Mouse (Mus musculus) MN1 (cell line): ENCODE data around the gene Dcps.

Experiments used
- DNase-seq: peaks from one replicate; pipeline ENCODE4 v3.0.0-alpha.2; 2016; ENCODE audit warnings: low spot score

The Dcps gene

DNA sequence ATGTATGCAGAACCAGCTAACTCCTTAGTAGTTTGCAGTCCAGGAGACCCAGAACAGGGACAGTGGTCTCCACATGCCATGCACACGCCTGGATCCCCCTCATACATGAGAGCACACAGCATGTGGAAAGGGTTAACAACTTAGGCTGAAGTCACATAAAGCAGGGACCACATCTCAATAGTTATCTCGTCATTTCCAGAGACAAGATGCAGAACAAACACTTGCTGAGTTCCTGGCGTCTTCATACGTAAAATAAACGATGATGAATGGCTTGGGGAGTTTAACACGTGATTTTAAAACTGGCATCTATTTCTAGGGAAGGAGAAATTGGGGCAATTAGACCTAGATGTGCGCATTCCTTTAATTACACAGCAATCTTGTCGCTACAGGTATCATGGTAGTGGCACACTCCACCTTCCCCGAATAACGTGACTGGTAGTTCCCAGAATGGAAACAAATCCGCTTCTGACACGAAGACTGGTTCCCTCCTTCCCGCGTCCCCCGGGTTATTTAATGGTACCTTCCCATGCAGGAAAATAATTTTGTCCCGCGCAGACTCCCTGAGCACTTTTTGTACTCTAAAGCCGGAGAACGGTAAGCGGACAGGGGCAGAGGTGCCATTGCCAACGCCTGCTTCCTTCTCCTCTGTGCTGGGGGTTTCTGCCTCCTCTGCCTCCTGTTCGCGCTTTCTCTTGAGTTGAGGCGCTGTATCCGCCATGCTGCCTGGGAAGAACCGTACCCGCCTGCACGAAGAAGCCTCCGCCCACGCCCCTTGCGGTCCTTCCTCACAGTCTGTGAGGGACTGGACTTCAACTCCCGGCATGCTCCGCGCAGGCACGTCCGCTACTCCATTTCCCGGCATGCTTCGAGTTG is at the start of gene Dcps:
Dcps (minus strand) TSS at position 811 of the 873 bp plus-strand sequence.
- DNase-seq, result peak; percentile 81

DNA sequence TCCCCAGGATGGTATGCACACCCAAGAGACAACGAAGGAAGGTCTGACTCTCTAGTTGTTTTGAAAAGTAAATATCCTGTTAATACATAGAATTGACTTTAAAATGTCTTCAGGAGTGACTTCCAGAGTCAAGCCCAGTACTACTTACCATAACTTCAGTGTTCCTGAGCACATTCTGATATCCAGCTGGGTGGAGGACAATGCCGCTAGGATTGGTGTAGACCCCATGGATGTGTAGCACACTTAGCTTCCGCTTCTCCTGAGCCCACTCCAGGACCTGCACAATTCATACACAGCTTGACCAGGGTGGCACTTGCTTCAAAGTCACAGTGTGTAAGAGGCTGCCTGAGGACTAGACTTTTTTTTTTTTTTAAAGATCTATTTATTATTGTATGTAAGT is 47.6 kb upstream of the Dcps start:
- DNase-seq, result no peak

DNA sequence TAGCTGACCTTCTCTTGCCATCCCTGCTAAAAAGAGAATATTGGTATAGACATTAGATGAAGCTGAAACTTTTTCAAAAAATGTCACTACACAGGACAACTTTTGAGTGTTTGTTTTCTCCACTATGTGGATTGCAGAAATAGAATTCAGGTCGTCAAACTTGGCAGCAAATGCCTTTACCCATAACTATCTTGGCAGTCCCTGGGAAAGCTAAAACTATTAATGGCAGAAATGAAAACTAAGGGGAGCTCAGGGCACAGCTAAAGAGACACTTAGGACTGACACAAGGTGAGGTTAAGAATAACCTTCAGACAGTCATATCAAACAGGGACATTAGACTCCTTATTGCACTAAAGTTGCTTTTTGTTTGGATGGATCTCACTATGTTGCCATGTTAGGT is 42.1 kb upstream of the Dcps start:
- no peak for DNase-seq

DNA sequence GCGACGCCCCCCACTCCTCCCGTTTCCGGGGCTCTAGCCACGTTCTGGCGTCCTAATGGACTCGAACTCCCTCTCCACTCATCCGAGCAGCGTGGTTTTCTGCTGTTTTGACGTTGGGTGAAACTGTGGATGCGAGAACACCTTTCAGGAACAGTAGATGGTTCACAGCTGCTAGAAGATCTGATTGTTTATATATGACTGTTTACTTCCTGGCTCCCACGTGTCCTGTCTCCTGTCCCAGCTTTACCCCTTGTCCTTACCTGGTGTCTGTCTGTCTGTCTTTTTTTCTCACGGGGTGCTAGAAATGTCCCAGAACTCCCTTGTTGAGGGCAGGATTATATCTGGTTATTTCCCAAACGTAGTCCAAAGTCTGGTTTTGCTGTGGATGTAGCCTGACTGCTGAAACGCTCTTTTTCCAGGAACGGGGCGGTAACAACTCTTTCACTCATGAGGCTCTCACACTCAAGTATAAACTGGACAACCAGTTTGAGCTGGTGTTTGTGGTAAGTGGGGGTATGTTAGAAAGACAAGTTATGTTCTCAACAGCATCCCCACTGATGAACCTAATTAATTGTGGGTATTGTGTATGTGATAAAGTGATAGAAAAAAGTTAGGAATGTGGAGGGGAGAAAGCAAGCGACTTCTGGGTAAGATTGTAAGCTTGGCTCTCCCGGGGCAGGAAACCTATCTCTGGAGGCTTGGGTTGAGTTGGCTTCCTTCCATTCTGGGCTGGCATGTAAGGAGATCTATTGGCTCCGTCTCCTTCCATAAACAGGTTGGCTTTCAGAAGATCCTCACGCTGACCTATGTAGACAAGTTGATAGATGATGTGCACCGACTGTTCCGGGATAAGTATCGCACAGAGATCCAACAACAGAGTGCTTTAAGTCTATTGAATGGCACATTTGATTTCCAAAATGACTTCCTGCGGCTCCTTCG is 36.0 kb upstream of the Dcps start:
- DNase-seq, result no peak

DNA sequence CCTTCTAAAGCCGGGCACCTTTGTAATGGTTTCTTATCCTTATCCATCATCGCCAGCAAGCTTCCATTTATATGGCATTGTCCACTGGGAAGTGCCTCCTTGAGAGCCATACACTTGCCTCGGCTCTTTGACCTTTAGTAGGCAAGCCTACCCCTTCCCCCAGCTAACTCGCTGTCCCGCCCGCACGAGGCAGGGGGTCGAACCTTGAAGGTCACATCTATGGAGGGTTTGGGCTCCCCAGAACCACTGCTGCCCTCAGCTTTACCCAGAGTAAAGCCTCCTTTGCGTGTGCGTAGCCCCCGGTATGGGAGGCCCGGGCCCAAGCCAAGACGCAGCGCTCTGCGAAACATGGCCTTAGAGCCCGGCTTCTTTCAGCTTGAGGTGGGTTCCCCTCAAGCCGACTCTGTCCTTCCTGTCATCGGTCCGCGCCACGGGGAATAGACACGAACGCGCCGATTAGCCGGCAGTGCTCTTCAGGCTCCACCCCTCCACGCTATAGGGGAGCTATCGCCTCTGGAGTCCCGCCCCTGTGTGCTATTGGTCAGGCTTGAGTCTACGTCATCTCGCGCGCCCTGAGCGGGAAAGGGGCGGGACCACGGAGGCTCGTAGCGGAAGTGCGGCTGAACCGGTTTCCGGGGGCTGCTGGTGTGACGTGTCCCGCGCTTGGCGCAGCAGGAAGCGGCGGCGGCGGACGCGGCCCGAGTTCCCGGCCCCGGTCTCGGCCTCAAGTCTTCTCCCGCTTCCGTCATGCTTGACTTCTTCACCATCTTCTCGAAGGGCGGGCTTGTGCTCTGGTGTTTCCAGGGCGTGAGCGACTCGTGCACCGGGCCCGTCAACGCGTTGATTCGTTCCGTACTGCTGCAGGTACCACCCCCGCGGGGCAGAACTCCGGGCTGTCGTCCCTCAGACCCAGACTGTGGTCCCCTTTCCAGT is 34.9 kb upstream of the Dcps start, which contains the start of gene Foxred1:
Foxred1 (minus strand) TSS at position 514 of the 933 bp plus-strand sequence.
- peak; percentile 98 for DNase-seq

DNA sequence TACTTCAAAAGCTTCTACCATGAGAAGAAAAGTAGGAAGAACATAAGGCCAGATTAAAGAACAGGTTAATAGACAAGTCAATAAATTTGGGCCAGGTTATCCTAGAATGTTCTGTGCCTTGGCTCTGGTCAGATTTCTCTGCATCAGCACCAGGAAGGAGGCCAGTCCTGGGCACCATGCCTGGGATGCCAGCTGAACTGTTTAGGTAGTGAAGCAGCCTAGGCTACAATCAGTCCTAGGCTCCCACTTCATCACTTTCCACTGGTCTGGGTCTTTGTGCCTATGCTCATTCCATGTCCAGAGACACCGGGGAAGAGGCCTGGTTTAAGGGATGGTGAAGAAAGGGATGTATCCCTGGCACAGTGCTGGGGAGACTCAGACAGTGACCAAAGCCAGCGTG is 28.6 kb upstream of the Dcps start:
- no peak for DNase-seq

DNA sequence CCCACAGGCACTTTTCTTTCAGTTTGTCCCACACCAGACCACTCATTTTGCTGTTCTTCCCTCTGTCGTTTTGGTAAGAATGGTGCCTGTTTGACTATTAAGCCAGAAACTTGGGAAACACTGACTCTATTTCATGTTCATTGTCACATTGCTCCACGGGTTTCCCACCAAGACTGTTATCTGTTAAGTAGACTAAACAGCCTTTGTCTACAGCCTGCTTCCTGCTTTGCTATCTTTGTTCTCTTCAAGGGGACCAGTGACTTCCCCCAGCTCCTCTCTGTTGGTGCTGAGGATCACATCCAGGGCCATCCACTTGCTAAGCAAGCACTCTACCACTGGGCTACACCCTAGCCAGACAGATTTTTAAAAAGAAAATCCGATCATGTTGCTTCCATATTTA is 27.7 kb upstream of the Dcps start:
- DNase-seq, result no peak

DNA sequence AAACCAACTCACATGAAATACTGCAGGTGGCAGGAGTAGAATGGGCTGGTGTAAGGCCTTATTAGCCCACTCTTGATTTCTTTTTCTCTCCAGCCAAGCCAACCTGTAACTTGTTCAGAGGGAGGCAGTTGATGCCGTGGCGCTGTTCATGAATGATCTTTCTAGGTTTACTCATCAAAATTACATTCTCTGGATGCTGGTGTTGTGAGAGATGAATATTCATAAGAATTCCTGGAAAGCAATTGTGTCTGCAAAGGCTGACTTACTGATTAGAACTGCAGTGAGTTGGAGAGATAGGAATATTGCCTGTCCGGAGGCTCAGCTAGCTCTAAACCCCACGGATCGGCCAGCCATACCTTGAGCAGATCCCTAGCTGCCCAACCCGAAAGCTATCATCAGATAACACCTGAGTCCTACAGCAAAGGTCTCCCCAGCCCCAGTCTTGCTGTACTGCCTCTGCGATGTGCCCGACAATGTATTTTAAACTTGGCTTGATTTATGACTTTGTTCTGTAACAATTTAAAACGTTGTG is 24.7 kb upstream of the Dcps start:
- DNase-seq, result no peak

DNA sequence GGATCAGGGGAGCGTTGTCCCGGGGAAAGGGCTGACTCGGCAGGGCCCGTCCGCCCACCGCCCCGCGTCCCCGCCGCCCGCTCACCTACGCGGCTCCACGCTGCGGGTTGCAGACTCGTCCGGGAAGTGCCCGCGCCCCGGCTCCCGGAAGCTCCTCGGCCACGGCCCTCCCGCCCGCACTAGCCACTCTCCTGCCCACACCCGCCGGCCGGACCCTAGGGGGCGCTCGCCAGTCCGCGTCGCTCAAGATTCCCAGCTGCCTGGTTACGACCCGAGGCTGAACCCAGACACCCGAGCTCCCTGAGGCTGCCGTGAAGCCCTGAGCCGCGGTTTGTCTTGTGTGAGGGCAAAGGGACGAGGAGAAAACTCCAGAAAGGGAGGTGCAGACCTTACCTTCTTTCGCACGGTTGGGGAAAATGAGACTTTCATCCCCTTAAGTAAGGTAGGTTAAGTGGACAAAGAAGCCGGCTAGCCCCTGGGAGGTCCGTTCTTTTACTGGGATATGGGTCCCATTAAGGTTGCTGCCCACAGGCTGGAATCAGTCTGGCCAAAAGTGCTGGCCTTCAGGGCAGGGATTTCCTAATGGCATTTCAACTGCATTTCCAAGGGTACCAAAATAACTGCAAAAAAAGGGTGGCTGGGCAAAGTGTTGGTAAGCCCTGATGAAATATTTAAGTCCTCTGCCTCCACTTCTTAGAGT is 24.1 kb upstream of the Dcps start, which contains the start of the genes Srpr and Tirap:
Srpr (plus strand) TSS at position 404 of the 700 bp plus-strand sequence.
Tirap (minus strand) TSS at position 520 of the 700 bp plus-strand sequence.
- DNase-seq, result peak; percentile 85

DNA sequence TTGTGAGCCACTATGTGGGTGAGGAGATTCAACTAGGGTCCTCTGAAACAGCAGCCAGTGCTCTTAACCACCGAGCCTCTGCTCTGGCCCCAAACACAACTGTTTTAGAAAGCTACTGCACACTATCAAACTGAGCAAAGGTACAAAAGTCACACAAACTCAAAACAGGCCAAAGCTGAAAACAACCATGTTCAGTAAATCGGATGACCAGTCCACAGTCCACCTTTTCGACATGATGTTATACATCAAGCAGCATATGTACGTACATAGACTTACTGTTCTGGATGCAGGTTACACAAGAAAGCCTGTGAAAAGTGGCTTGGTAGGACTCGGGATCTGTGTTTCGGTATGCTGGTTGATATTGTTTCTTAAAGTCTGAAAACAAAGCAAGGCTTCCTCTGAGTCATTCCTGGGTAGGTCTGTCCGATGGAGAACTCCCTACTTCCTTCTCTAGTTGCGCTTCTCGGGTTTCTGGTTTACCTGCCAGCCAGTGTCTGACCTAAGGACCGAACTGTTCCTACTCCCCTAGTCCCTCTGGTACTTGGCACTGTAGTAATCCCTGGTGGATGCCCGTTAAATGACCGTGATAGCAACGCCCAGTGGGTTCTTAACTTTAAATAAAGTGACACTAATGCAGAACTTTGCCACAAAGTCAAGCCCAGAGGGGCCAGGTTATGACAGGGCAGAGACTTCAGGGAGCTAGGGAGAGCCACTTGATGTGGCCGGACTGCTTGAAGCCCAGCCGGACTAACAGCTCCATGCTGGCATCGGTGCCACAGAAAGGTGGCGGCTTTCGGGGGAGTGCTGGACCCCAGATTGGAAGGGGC is 23.3 kb upstream of the Dcps start:
- no peak for DNase-seq

DNA sequence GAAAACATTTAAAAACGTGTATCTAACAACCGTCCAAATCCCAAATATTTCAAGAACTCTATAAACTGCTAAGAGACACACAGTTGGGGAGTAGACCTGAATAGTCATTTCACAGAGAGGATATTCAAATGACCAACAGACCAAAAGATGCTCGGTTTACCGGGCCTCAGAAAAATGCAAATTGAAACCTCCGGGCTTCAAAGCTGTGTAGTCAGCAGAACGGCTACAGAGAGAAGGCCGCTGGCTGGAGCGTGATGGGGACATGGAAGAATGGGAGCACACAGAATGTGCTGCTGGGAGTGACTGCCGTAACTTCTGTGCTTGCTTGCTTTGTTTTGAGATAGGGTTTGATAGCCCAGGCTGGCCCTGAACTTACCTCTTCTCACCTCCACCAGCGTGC is 22.5 kb upstream of the Dcps start:
- DNase-seq, result no peak

DNA sequence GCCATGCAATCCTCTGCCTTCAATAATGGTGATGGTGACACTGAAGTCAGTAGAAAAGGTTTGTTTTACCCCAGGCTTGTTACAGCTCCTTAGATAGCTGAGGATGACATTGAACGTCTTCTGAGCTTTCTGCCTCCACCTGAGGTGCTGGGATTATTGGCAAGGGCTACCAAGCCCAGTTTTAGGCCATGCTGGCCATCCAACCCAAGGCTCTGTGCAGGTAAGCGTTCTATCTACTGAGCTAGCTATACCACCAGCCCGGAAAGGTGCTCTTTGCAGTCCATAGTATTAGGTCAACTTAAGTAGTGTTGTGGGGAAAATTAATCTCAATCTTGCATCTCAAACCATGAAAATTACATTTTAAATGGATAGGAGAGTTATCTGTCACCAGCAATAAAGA is 21.8 kb upstream of the Dcps start:
- DNase-seq, result no peak

DNA sequence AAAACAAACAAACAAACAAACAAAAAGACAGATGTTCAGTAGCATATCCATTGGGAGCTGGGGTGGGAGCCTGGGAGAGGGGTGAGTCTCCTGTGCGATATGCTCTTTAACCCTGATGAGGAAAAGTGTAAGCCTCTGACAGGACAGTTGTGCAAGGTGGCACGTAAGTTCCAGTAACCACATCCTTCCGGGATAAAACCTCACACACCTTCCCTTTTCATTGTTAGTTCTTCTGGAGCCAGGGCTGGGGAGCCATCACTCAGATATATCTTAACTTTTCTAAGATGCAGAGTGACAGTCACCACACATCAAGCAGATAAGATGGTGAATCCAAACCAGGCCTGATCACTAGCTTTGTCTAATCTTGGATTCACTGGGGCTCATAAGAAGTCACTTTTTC is 18.2 kb upstream of the Dcps start:
- DNase-seq, result no peak

DNA sequence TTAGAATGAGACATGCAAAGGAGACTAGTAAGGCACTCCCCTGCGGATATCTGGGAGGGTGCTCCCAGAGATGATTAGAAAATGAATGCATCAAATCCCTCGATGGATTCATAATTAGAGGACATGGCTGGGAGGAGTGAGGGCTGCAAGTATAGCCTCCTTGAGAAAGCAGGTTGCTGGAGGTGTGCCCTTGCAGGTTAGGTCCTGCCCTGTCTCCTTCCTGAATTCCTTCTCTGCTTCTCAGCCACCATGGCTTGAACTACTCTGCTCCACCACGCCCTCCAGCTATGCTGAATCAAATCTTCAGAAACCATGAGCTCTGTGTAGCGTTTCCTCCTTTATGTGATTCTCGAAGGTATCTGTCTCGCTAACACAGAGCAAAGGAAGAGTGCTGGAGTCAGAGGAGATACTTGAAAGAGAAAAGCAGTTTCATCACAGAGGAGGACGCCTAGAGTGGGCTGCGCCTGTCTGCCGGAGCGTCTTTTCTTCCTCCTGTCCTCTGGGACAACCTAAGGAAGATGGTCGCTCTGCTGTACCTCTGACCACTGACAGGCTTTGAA is 17.2 kb upstream of the Dcps start:
- no peak for DNase-seq

DNA sequence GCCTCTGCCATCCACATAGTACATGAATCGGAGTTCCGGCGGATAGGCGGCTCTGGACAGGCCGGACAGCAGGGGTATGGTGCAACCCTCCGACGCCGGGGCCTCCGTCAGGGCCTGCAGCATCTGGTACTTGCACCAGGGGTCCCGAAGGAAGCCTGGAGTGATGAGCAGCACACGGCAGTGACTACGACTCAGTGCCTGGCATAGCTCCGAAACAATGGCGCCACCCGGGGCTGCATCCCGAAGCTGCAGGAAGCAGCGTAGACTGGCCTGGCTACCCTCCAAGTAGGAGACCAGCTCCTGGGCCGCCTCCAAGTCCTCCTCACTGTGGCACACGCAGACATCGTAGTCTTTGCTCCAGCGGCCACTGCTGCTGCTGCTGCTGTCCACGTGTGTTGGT is 12.8 kb upstream of the Dcps start:
- peak; percentile 74 for DNase-seq

DNA sequence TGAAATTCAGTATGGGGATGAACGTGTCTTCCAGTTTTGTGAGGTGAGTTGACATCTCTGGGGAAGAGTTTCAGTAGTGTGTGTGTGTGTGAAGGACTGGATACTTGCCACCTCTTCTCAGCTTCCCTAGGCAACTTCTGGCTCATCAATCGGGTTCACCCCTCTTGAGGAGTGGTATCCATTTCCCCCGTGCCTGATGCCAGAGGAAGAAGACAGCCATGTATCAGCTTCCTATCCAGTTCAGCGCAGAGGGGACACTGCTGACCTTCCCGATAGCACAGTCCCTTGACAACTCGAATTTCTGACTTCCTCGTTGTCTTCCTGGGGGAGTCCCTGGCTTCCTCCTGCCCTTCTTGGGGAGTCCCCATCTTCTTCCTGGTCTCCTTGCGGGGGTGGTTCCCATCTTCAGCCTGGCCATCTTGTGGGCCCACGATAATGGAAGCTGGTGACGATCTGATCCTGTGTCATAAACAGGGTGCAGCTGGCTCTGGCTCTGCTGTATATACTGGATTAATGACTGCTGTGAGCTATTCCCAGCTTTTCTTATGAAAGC is 11.6 kb upstream of the Dcps start:
- DNase-seq, result no peak

DNA sequence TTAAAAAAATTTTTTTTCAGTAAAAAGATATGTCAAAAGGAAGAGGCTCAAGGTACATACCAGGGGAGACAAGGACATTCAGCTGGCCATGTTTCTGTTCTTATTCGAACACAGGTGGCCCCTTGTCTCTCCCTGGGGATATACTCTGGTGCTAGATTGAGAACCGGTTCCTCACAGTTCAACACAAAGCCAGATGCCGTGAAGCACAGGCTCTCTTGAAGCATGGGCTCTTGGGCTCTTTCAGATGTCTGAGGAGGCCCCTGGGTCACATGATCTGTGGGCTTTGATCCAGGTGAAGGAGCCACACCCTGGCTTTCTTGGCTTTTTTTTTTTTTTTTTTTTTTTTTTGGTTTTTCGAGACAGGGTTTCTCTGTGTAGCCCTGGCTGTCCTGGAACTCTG is 10.6 kb upstream of the Dcps start:
- DNase-seq, result no peak

DNA sequence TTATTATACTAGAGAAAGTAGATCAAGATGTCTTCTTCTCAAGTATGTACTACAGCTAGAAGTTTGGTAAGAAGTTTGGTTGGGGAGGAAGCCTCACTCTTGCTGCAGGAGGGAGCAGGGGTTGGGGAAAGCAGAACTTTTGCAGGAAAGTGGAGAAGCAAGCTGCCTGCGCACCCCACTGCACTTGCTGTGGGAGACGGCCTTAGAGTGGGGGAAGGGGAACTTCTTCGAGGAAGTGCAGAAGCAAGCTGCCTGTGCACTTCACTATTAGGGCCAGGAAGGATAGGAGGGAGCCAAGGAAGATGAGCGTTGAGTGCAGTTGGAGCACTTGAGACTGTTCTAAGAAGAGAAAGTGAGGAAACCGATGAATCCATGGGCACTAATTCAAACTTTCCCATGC is 7.5 kb upstream of the Dcps start:
- no peak for DNase-seq

DNA sequence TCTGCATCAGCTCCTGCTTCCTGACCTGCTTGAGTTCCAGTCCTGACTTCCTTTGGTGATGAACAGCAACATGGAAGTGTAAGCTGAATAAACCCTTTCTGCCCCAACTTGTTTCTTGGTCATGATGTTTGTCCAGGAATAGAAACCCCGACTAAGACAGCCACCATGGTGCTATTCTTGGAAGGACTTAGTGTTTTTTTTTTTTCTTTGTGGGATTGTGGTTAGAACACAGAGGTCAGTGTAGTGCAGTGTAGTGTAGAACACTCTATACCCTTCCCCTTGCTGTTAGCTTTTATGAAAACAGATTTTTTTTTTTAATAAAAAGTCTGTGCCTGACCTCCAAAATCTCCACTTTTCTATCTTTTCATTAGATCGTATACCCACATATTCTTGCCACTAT is 7.0 kb upstream of the Dcps start:
- no peak for DNase-seq
